Mouse (Mus musculus): ENCODE results near the gene Kcnip1. TPM values are rescaled to one million over a fixed set of nuclear protein-coding genes. Genes with fewer than 3 reads are reported as not detected.

The Kcnip1 gene
- polyA plus RNA-seq, 1 experiment from 2014 or later = 0.74 TPM

DNA sequence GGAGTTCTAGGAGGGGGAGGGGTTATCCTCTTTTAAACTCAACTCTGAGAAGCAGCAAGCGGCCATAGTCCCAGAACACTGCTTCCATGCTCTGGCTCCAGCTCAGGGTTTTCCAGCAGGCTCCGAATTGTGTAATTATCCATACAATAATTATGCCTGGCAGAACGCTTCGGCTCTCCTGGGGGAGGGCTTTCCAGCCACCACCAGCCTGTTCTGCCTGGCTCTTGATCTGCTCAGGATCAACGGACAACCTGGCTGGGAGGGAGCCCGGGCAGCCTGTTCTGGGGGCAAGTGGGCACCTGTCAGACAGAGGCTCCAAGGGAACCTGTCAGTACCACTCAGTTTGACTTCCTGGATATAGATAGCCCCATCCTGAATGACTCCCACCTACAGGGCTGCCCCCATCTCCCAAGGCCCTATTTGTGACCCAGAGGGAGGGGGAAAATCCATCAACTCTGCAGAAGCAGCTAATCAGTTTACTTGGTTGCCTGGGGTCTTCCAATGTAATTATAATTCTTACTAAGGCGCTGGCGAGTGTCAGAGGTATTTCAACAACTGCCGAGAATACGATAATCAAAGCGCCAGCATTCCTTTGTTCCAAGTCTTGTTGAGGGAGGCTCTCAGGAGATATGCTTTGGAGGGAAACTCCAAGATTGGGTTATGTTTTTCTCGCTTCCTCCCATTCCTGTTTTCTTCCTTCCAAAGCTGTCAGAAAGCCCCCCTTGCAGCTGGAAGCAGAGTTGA is 165.7 kb downstream of the Kcnip1 start:
- no peaks in the 10 kb centered on the region for H3K36me3 ChIP-seq
- no peaks in the 10 kb centered on the region for H3K27me3 ChIP-seq (ENCODE audit: low read depth, poor library complexity, severe bottlenecking)
- peaks cover 8% of the 10 kb centered on the region; the same call in 1 of the 2 replicates for H3K4me1 ChIP-seq
- H3K27ac ChIP-seq = no peak overlapping the region
- H3K9me3 ChIP-seq (replicated peaks) = no peaks in the 10 kb centered on the region
- no peak overlapping the region for H3K4me3 ChIP-seq
- 73% methylated on average over 12 of the region's 12 CpGs for WGBS
- no peak for DNase-seq (ENCODE audit: low spot score)

DNA sequence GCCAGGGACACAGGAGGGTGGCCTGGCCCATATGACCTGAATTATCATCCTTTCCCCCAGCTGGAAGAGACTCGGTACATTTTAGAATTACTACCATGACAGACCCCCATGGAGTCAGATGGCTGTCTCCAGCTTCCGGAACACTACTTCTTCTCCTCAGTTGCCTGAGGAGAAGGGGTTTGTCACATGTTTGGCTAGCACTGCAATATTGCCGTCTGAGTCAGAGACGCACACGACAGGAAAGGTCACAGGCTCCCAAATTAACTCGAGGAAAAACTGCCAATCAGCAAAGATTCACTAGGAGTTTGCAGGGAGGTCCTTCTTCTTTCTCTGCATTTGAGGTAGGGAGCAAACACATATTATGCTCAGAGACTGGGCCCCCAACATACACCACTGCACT is 168.2 kb downstream of the Kcnip1 start:
- WGBS = 38% methylated on average over 6 of the region's 6 CpGs
- H3K4me3 ChIP-seq = no peak overlapping the region
- H3K9me3 ChIP-seq (replicated peaks) = no peaks in the 10 kb centered on the region
- H3K27ac ChIP-seq = no peak overlapping the region
- no peaks in the 10 kb centered on the region for H3K36me3 ChIP-seq
- H3K4me1 ChIP-seq = peaks cover 8% of the 10 kb centered on the region; the same call in 1 of the 2 replicates
- H3K27me3 ChIP-seq (ENCODE audit: low read depth, poor library complexity, severe bottlenecking) = no peaks in the 10 kb centered on the region
- DNase-seq (ENCODE audit: low spot score) = no peak

DNA sequence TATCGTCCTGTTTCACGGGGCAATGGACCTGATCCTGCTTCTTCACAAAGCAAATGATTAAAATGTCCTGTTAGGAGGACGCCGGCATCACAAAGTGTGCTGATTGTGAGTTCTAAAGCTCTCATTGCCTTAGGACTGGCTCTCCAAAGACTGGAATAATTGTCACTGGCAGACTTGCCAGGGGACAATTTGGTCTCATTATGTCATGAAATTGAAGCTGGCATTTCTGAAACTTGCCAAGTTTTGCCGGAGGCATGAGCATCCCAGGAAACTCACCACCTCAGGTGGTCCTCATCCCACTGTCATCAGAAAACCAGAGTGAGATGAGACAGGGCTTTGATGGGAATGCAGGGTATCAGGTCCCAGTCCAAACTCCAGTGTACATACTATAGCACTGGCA is 171.6 kb downstream of the Kcnip1 start:
- H3K36me3 ChIP-seq = no peaks in the 10 kb centered on the region
- H3K4me1 ChIP-seq = peaks cover 25% of the 10 kb centered on the region
- H3K9me3 ChIP-seq (replicated peaks) = no peaks in the 10 kb centered on the region
- no peak for DNase-seq (ENCODE audit: low spot score)
- WGBS = 88% methylated on average over 5 of the region's 5 CpGs
- H3K27me3 ChIP-seq (ENCODE audit: low read depth, poor library complexity, severe bottlenecking) = no peaks in the 10 kb centered on the region
- H3K4me3 ChIP-seq = no peak overlapping the region
- no peak overlapping the region for H3K27ac ChIP-seq

- H3K4me1 ChIP-seq = peaks cover 29% of the 10 kb centered on the region
- no peak overlapping the region for H3K27ac ChIP-seq
- H3K4me3 ChIP-seq = no peak overlapping the region
- H3K27me3 ChIP-seq (ENCODE audit: low read depth, poor library complexity, severe bottlenecking) = no peaks in the 10 kb centered on the region
- H3K36me3 ChIP-seq = no peaks in the 10 kb centered on the region
- 90% methylated on average over 7 of the region's 7 CpGs for WGBS
- DNase-seq (ENCODE audit: low spot score) = no peak
- no peaks in the 10 kb centered on the region for H3K9me3 ChIP-seq (replicated peaks)
Observed at GRCm38 (mm10) chr11:33820876-33821275, 172.1 kb downstream of the Kcnip1 start.

DNA sequence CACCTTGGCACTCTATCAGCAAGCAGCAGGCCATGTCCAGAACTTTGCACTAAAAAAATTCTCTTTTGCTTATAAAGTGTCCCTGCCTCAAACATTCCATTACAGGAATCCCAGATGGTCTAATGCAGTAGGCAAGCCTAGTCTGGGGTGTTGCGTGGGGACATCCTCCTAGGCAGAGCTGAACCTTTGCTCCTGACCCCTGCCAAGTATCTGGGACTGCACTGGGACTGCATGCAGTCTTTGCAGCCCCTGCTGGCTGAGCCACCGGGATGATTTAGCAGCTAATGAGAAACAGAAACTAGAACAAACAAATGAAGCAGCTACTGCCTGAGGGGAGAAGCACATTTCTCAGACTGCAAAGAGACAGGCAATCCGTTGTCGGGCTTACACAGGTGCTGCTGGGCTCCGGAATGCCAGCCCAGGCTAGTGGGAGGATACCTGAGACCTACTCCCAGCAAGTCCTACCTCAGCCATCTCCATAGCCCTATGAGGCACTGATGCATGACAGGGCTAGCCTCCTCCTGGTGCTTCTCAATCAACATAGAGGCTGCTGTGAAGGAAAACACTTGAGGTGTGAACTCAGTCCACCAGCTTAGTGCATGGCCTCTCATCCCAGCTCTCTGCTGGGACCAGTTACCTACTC is 174.0 kb downstream of the Kcnip1 start:
- no peaks in the 10 kb centered on the region for H3K9me3 ChIP-seq (replicated peaks)
- no peak for DNase-seq (ENCODE audit: low spot score)
- H3K27ac ChIP-seq = no peak overlapping the region
- 7% methylated on average over 5 of the region's 5 CpGs for whole genome bisulfite sequencing
- no peak overlapping the region for H3K4me3 ChIP-seq
- no peaks in the 10 kb centered on the region for H3K27me3 ChIP-seq (ENCODE audit: low read depth, poor library complexity, severe bottlenecking)
- H3K36me3 ChIP-seq = no peaks in the 10 kb centered on the region
- peaks cover 22% of the 10 kb centered on the region for H3K4me1 ChIP-seq

GRCm38 (mm10) chr11:33816020-33816419 is 176.9 kb downstream of the Kcnip1 start:
- H3K4me3 ChIP-seq = no peak overlapping the region
- H3K9me3 ChIP-seq (replicated peaks) = no peaks in the 10 kb centered on the region
- H3K27ac ChIP-seq = no peak overlapping the region
- H3K4me1 ChIP-seq = peaks cover 22% of the 10 kb centered on the region
- H3K36me3 ChIP-seq = no peaks in the 10 kb centered on the region
- DNase-seq (ENCODE audit: low spot score) = no peak
- 39% methylated on average over 3 of the region's 3 CpGs for WGBS
- H3K27me3 ChIP-seq (ENCODE audit: low read depth, poor library complexity, severe bottlenecking) = no peaks in the 10 kb centered on the region

- DNase-seq (ENCODE audit: low spot score) = no peak
- Histone ChIP-seq H3K4me3 (no peak overlapping the region), H3K9me3 (replicated peaks) (no peaks in the 10 kb centered on the region), H3K36me3 (no peaks in the 10 kb centered on the region), H3K27ac (no peak overlapping the region), H3K4me1 (no peaks in the 10 kb centered on the region; the same call in 1 of the 2 replicates), H3K27me3 (ENCODE audit: low read depth, poor library complexity, severe bottlenecking) (no peaks in the 10 kb centered on the region)
- WGBS = 53% methylated on average over 7 of the region's 7 CpGs
Observed at GRCm38 (mm10) chr11:33810105-33810504, 182.8 kb downstream of the Kcnip1 start.

DNA sequence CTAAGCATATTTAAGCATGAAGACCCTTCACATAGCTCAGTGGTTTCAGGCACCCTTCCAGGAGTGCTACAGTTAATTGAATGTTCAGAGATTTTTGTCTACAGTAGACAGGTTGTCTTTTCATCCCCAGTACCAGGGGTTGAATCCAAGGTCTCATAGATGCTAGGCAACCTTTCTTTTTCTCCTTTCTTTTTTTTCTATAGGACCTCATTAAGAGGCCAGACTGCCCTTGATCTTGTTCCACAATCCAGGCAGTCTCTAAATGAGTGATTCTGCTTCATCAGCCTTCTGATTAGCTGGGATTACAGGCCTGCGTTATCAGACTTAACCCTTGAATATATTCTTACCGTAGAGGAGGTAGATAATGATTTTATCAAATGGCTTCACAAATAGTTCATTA is 189.9 kb downstream of the Kcnip1 start:
- no peaks in the 10 kb centered on the region for H3K9me3 ChIP-seq (replicated peaks)
- H3K4me1 ChIP-seq = no peaks in the 10 kb centered on the region
- H3K27ac ChIP-seq = no peak overlapping the region
- 94% methylated on average over 2 of the region's 2 CpGs for WGBS
- DNase-seq (ENCODE audit: low spot score) = no peak
- no peaks in the 10 kb centered on the region for H3K36me3 ChIP-seq
- no peak overlapping the region for H3K4me3 ChIP-seq
- H3K27me3 ChIP-seq (ENCODE audit: low read depth, poor library complexity, severe bottlenecking) = no peaks in the 10 kb centered on the region

GRCm38 (mm10) chr11:33800436-33801088 is 192.4 kb downstream of the Kcnip1 start:
- Histone ChIP-seq H3K4me1 (no peaks in the 10 kb centered on the region), H3K27me3 (ENCODE audit: low read depth, poor library complexity, severe bottlenecking) (no peaks in the 10 kb centered on the region), H3K27ac (no peak overlapping the region), H3K36me3 (no peaks in the 10 kb centered on the region), H3K9me3 (replicated peaks) (no peaks in the 10 kb centered on the region), H3K4me3 (no peak overlapping the region)
- no peak for DNase-seq (ENCODE audit: low spot score)
- WGBS = 77% methylated on average over 10 of the region's 10 CpGs

DNA sequence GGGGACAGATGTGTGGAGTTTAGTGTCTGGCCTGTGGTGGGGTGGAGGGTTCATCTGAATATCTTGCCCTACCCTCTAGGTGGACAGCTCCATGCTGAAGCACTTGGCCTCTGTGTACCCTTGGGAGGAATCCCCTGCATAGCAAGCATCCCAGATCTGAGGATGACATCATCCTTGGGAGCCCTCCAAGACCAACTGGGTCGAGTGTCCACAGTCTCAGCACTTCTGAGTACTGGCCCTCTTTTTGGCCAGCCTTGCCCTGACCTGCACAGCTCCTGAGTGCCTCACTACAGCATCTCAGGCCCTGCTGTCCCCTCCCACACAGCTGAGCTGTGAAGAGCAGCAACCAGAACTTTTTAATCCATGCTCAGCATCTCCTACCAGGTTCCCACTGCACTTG is 193.0 kb downstream of the Kcnip1 start:
- H3K4me1 ChIP-seq = no peaks in the 10 kb centered on the region
- no peak overlapping the region for H3K4me3 ChIP-seq
- DNase-seq (ENCODE audit: low spot score) = no peak
- no peak overlapping the region for H3K27ac ChIP-seq
- H3K9me3 ChIP-seq (replicated peaks) = no peaks in the 10 kb centered on the region
- no peaks in the 10 kb centered on the region for H3K27me3 ChIP-seq (ENCODE audit: low read depth, poor library complexity, severe bottlenecking)
- WGBS = 59% methylated on average over 1 of the region's 1 CpGs
- no peaks in the 10 kb centered on the region for H3K36me3 ChIP-seq

DNA sequence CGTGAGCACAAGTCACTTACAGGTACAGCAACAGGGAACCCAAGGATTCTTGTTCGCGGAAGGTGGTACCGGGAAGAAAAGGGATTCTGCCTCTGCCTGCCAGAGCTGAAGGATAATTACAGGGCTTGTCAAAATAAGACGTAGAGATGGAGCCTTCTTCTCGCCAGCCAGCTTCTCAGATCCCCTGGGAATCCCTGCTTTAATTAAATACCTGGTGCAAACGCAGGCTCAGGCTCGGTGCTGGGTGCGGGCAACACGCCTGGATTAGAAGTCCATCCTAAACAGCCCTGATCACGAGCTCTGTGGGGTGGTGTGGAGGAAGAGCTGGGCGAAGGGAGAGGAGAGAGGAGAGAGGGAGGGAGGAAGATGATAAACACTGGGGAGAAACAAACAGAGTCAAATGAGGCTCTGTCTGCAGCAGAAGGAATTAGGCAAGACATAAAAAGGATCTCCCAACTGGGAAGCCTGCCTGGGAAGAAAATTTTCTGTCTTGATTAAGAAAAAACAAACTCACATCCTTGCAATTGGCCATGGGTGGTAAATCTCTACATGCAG is 194.8 kb downstream of the Kcnip1 start:
- Histone ChIP-seq H3K9me3 (replicated peaks) (no peaks in the 10 kb centered on the region), H3K27ac (no peak overlapping the region), H3K36me3 (no peaks in the 10 kb centered on the region), H3K27me3 (ENCODE audit: low read depth, poor library complexity, severe bottlenecking) (no peaks in the 10 kb centered on the region), H3K4me1 (no peaks in the 10 kb centered on the region), H3K4me3 (no peak overlapping the region)
- WGBS = 54% methylated on average over 12 of the region's 12 CpGs
- no peak for DNase-seq (ENCODE audit: low spot score)

GRCm38 (mm10) chr11:33787362-33787761 is 205.6 kb downstream of the Kcnip1 start:
- WGBS = 30% methylated on average over 5 of the region's 5 CpGs
- H3K9me3 ChIP-seq (replicated peaks) = no peaks in the 10 kb centered on the region
- H3K4me1 ChIP-seq = peaks cover 17% of the 10 kb centered on the region
- H3K27me3 ChIP-seq (ENCODE audit: low read depth, poor library complexity, severe bottlenecking) = no peaks in the 10 kb centered on the region
- H3K36me3 ChIP-seq = no peaks in the 10 kb centered on the region
- H3K4me3 ChIP-seq = no peak overlapping the region
- DNase-seq (ENCODE audit: low spot score) = peak; percentile 83
- H3K27ac ChIP-seq = no peak overlapping the region

GRCm38 (mm10) chr11:33786572-33786971 is 206.4 kb downstream of the Kcnip1 start:
- DNase-seq (ENCODE audit: low spot score) = no peak
- H3K27ac ChIP-seq = no peak overlapping the region
- 85% methylated on average over 4 of the region's 4 CpGs for WGBS

More at GRCm38 (mm10) chr11:33786572-33786971, 206.4 kb downstream of the Kcnip1 start:
- H3K27me3 ChIP-seq (ENCODE audit: low read depth, poor library complexity, severe bottlenecking) = no peaks in the 10 kb centered on the region
- H3K36me3 ChIP-seq = no peaks in the 10 kb centered on the region
- H3K9me3 ChIP-seq (replicated peaks) = no peaks in the 10 kb centered on the region
- H3K4me1 ChIP-seq = peaks cover 25% of the 10 kb centered on the region
- H3K4me3 ChIP-seq = no peak overlapping the region
